Mouse (Mus musculus): ENCODE data around the gene Tom1l1. TPM values are rescaled to one million over a fixed set of nuclear protein-coding genes. Genes with fewer than 3 reads are reported as not detected.
A peak's percentile ranks its signal among the peaks of the same experiment; 100 is the strongest.

Tom1l1 gene
- polyA plus RNA-seq, 1 experiment from 2014 or later: 45.5 TPM

DNA sequence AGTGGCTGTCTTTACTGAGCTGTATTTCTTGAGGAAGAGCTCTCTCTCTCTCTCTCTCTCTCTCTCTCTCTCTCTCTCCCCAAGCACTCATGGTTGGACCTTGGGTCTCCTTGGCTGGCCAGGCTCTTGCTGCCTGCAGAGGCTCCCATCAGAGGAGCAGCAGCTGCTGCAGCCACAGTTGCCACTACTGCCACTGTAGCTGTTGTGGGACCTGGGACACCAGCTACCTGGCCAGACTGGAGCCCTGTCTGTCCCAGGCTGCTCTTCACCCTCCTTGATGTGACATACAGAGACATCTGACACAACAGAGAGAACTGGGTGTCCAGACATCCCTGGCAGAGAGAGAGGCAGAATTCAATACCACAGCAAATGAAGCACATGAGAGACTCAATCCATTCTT, 7.0 kb downstream of the Tom1l1 start:
- Histone ChIP-seq H3K36me3 (ENCODE audit: control insufficient read depth, insufficient read depth, low read length) (peaks cover 5% of the 10 kb centered on the region; the same call in 1 of the 2 replicates), H3K9ac (ENCODE audit: low read depth, low read length) (no peak overlapping the region), H3K4me2 (no peak overlapping the region), H3K4me1 (ENCODE audit: control insufficient read depth, insufficient read depth, low read length) (peaks cover 10% of the 10 kb centered on the region), H3K27ac (ENCODE audit: low read depth, low read length) (no peak overlapping the region), H3K4me3 (ENCODE audit: low read depth, low read length) (no peak overlapping the region), H3K27me3 (ENCODE audit: control insufficient read depth, insufficient read depth, low read length) (no peaks in the 10 kb centered on the region), H3K9me3 (replicated peaks; ENCODE audit: control insufficient read depth, low read length) (no peaks in the 10 kb centered on the region)
- ATAC-seq (replicated peaks; ENCODE audit: insufficient number of reproducible peaks, low FRiP score, low TSS enrichment): no peak

DNA sequence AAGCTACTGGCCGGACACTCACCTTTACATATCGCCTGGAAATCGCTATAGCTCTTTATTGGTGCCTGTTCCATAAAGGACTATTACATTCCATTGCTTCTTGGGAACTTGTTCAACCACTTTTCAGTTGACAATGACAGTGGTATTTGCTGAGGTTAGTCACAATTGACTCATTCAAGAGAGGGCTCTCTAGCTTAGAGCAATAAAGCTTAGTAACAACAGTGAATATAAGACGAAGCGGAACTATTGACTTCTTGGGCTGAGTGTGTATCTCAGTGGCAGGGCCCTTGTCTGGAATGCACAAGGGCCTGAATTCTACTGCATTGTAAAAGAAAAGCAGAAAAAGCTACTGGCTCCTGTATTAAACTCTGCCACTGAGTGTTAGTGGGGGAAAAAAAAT, 9.6 kb downstream of the Tom1l1 start:
- Histone ChIP-seq H3K27ac (ENCODE audit: low read depth, low read length) (peak overlapping the region; percentile 80), H3K36me3 (ENCODE audit: control insufficient read depth, insufficient read depth, low read length) (peaks cover 5% of the 10 kb centered on the region; the same call in 1 of the 2 replicates), H3K4me3 (ENCODE audit: low read depth, low read length) (no peak overlapping the region), H3K27me3 (ENCODE audit: control insufficient read depth, insufficient read depth, low read length) (no peaks in the 10 kb centered on the region), H3K9ac (ENCODE audit: low read depth, low read length) (no peak overlapping the region), H3K4me2 (peak overlapping the region; percentile 6; the same call in 1 of the 2 replicates), H3K9me3 (replicated peaks; ENCODE audit: control insufficient read depth, low read length) (no peaks in the 10 kb centered on the region), H3K4me1 (ENCODE audit: control insufficient read depth, insufficient read depth, low read length) (peaks cover 10% of the 10 kb centered on the region)
- ATAC-seq (replicated peaks; ENCODE audit: insufficient number of reproducible peaks, low FRiP score, low TSS enrichment): no peak
- 87% methylated on average over 5 of the region's 5 CpGs for WGBS (ENCODE audit: insufficient replicate concordance)

DNA sequence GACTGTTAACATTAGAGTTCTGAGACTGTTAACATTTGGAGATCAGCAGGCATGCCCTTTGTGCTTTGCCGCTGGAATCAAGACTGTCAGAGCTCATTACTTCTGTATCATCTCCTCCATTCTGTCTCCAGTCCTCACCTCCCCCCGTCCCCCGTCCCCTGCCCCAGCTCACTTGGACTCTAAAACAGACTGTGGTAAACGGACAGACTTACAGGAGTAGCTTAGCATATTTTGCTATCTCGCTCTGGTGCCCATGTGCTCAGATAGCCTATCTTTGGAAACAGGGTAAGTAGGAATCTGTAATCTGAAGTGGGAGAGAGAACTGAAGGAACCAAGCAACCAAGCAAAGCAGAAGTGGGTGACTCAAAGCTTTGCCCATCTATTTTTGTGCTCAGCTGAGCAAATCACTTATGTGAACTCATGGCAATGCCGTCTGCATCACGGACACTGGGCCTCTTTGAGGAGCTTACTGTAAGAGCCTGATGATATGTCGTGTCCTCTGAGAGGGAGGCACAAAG, 10.3 kb downstream of the Tom1l1 start:
- Histone ChIP-seq H3K27me3 (ENCODE audit: control insufficient read depth, insufficient read depth, low read length) (no peaks in the 10 kb centered on the region), H3K4me2 (peak overlapping the region; percentile 6), H3K9me3 (replicated peaks; ENCODE audit: control insufficient read depth, low read length) (no peaks in the 10 kb centered on the region), H3K4me3 (ENCODE audit: low read depth, low read length) (no peak overlapping the region), H3K9ac (ENCODE audit: low read depth, low read length) (no peak overlapping the region), H3K36me3 (ENCODE audit: control insufficient read depth, insufficient read depth, low read length) (peaks cover 8% of the 10 kb centered on the region; the same call in 1 of the 2 replicates), H3K4me1 (ENCODE audit: control insufficient read depth, insufficient read depth, low read length) (peaks cover 10% of the 10 kb centered on the region), H3K27ac (ENCODE audit: low read depth, low read length) (peak overlapping the region; percentile 80)
- peak; percentile 52 for ATAC-seq (replicated peaks; ENCODE audit: insufficient number of reproducible peaks, low FRiP score, low TSS enrichment)
- 42% methylated on average over 8 of the region's 8 CpGs for WGBS (ENCODE audit: insufficient replicate concordance)

DNA sequence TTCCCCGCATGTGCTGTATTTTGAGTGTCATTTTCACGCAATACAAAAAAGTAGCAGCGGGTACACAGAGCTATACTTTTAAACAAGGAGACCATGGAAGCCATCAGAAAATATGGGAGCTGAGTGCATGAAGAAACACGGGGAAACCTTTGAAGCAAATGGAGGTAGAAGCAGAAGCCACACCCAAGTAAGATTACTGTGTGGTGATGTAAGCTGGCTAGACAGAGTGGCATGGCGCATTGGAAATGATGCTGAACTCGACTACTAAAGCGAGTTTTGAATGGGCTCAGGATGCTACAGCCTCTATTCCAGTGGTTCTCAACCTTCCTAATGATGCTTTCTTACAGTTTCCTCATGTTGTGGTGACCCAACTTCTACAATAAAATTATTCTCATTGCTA, 11.1 kb downstream of the Tom1l1 start:
- peaks cover 3% of the 10 kb centered on the region; the same call in 1 of the 2 replicates for H3K36me3 ChIP-seq (ENCODE audit: control insufficient read depth, insufficient read depth, low read length)
- no peak overlapping the region for H3K4me2 ChIP-seq
- no peak overlapping the region for H3K9ac ChIP-seq (ENCODE audit: low read depth, low read length)
- no peak overlapping the region for H3K4me3 ChIP-seq (ENCODE audit: low read depth, low read length)
- no peak for ATAC-seq (replicated peaks; ENCODE audit: insufficient number of reproducible peaks, low FRiP score, low TSS enrichment)
- H3K27ac ChIP-seq (ENCODE audit: low read depth, low read length): no peak overlapping the region
- WGBS (ENCODE audit: insufficient replicate concordance): 89% methylated on average over 7 of the region's 7 CpGs
- H3K27me3 ChIP-seq (ENCODE audit: control insufficient read depth, insufficient read depth, low read length): no peaks in the 10 kb centered on the region
- H3K4me1 ChIP-seq (ENCODE audit: control insufficient read depth, insufficient read depth, low read length): peaks cover 10% of the 10 kb centered on the region
- H3K9me3 ChIP-seq (replicated peaks; ENCODE audit: control insufficient read depth, low read length): no peaks in the 10 kb centered on the region

DNA sequence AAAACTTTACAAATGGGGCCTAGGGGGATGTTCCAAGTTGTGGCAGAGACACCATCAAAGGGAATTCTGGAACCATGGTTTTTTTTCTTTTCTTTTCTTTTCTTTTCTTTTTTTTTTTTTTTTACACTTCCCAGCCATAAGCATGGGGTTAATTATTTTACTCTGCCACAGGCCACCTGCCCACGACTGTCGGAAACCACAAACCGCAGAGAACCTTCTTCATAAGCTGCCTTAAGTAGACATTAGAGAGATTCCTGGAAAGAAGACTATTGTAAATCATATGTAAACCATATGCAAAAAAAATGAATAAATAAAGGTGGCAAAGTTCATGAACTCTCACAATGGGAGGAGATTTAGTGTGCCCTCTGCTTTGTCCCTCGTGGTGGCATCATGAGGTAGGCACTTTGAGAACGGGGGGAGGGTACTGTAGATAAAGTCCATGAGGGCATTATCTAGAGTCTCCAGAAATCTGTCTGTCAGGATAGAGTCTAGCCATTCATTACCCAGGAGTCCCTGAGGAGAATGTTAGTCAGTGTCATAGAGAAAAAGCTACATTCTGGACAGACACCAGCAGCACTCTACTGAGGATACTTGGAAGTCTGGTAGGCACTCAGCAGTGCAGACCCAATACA, 12.6 kb downstream of the Tom1l1 start:
- ATAC-seq (replicated peaks; ENCODE audit: insufficient number of reproducible peaks, low FRiP score, low TSS enrichment): peak; percentile 75

DNA sequence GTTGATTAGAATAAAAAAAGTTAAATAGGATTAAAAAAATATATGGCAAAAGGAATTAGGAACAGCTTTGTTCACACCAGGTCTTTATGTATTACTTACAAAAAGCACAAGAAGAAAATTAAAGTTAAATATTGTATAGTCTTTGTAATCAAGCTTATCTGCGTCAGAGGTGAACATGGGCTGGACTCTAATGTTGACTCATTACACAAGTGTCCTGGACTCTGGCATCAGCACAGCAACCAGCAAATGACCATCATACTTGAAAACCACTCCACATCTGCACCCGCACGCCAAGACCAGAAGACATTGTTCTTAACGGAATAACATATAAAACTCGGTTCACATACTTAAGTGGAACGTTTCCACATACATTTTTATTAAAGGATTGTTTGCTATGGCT, 20.8 kb downstream of the Tom1l1 start:
- H3K27ac ChIP-seq (ENCODE audit: low read depth, low read length): no peak overlapping the region
- WGBS (ENCODE audit: insufficient replicate concordance): 90% methylated on average over 6 of the region's 6 CpGs
- no peak overlapping the region for H3K4me3 ChIP-seq (ENCODE audit: low read depth, low read length)
- peaks cover 30% of the 10 kb centered on the region for H3K4me1 ChIP-seq (ENCODE audit: control insufficient read depth, insufficient read depth, low read length)
- H3K9ac ChIP-seq (ENCODE audit: low read depth, low read length): no peak overlapping the region
- H3K4me2 ChIP-seq: no peak overlapping the region
- H3K9me3 ChIP-seq (replicated peaks; ENCODE audit: control insufficient read depth, low read length): no peaks in the 10 kb centered on the region
- H3K36me3 ChIP-seq (ENCODE audit: control insufficient read depth, insufficient read depth, low read length): peaks cover 10% of the 10 kb centered on the region
- no peaks in the 10 kb centered on the region for H3K27me3 ChIP-seq (ENCODE audit: control insufficient read depth, insufficient read depth, low read length)
- no peak for ATAC-seq (replicated peaks; ENCODE audit: insufficient number of reproducible peaks, low FRiP score, low TSS enrichment)

More for the DNA sequence above, 12.6 kb downstream of the Tom1l1 start:
- peaks cover 10% of the 10 kb centered on the region for H3K4me1 ChIP-seq (ENCODE audit: control insufficient read depth, insufficient read depth, low read length)
- H3K36me3 ChIP-seq (ENCODE audit: control insufficient read depth, insufficient read depth, low read length): peaks cover 5% of the 10 kb centered on the region; the same call in 1 of the 2 replicates
- no peak overlapping the region for H3K9ac ChIP-seq (ENCODE audit: low read depth, low read length)
- no peaks in the 10 kb centered on the region for H3K27me3 ChIP-seq (ENCODE audit: control insufficient read depth, insufficient read depth, low read length)
- H3K4me3 ChIP-seq (ENCODE audit: low read depth, low read length): no peak overlapping the region
- H3K4me2 ChIP-seq: no peak overlapping the region
- 71% methylated on average over 5 of the region's 5 CpGs for WGBS (ENCODE audit: insufficient replicate concordance)
- H3K27ac ChIP-seq (ENCODE audit: low read depth, low read length): no peak overlapping the region
- H3K9me3 ChIP-seq (replicated peaks; ENCODE audit: control insufficient read depth, low read length): no peaks in the 10 kb centered on the region

DNA sequence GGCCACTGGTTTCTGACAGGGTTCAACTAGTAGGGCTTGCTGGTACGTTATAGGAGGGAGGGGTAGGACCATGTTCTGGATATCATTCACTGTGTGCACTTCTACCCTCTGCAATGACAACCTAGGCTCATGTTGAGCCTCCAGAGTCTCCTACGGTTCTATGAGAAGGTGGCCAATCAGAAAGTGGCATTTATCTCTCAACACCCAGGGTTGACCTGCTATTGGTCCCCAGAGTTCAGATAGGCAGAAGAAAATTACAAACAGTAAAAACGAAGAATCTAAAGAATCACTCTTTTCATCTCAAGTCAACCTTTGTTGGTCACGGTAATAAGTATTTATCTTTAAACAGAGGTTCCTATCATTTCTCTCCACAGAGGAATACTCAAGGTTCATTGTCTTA, 21.2 kb downstream of the Tom1l1 start:
- H3K4me2 ChIP-seq: 0 out of 2 replicates have a peak overlapping the region, but pooled peaks have one; percentile 16
- peaks cover 10% of the 10 kb centered on the region for H3K36me3 ChIP-seq (ENCODE audit: control insufficient read depth, insufficient read depth, low read length)
- peaks cover 30% of the 10 kb centered on the region for H3K4me1 ChIP-seq (ENCODE audit: control insufficient read depth, insufficient read depth, low read length)
- no peak overlapping the region for H3K27ac ChIP-seq (ENCODE audit: low read depth, low read length)
- H3K27me3 ChIP-seq (ENCODE audit: control insufficient read depth, insufficient read depth, low read length): no peaks in the 10 kb centered on the region
- WGBS (ENCODE audit: insufficient replicate concordance): 70% methylated on average over 4 of the region's 4 CpGs
- H3K9me3 ChIP-seq (replicated peaks; ENCODE audit: control insufficient read depth, low read length): no peaks in the 10 kb centered on the region
- H3K4me3 ChIP-seq (ENCODE audit: low read depth, low read length): no peak overlapping the region
- no peak; the same call in 1 of the 2 replicates for ATAC-seq (replicated peaks; ENCODE audit: insufficient number of reproducible peaks, low FRiP score, low TSS enrichment)
- no peak overlapping the region for H3K9ac ChIP-seq (ENCODE audit: low read depth, low read length)

DNA sequence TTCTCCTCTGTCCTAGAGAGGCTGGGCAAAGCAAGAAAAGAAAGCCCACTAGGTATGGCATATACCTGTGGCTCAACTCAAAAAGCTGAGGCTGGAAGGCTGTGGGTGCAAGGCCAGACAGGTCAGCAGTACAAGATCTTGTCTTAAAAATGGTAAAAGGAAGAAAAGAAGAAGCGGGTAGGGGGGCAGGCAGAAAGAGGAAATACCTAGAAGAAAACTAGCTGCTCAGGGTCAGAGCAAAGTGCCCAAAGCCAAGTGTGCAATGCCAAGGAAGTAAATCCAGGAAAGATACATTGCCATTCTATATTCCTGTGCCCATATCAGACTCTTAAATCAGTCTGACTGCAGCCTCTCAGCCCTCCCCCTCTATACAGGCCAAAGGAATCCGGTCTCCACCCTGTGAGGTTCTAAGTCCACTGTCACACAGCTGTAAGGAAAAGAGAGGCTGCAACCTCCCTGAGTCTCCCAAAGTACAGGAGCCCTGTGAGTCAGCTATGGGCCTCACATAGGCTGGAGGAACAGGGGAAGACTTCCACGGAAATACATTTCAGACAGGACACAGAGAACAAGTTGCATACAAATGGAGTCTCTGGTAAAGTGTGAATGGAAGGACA, 21.9 kb downstream of the Tom1l1 start:
- no peaks in the 10 kb centered on the region for H3K27me3 ChIP-seq (ENCODE audit: control insufficient read depth, insufficient read depth, low read length)
- no peak overlapping the region for H3K9ac ChIP-seq (ENCODE audit: low read depth, low read length)
- ATAC-seq (replicated peaks; ENCODE audit: insufficient number of reproducible peaks, low FRiP score, low TSS enrichment): peak; percentile 60; the same call in 1 of the 2 replicates
- H3K9me3 ChIP-seq (replicated peaks; ENCODE audit: control insufficient read depth, low read length): no peaks in the 10 kb centered on the region
- peaks cover 10% of the 10 kb centered on the region for H3K36me3 ChIP-seq (ENCODE audit: control insufficient read depth, insufficient read depth, low read length)
- peaks cover 30% of the 10 kb centered on the region for H3K4me1 ChIP-seq (ENCODE audit: control insufficient read depth, insufficient read depth, low read length)
- no peak overlapping the region for H3K4me3 ChIP-seq (ENCODE audit: low read depth, low read length)
- 67% methylated on average over 3 of the region's 3 CpGs for WGBS (ENCODE audit: insufficient replicate concordance)
- H3K27ac ChIP-seq (ENCODE audit: low read depth, low read length): peak overlapping the region; percentile 31; the same call in 1 of the 2 replicates
- H3K4me2 ChIP-seq: peak overlapping the region; percentile 16; the same call in 1 of the 2 replicates
